Mouse (Mus musculus): Measurements from ENCODE around the gene Sec31b.

Gene Sec31b

GRCm38 (mm10) chr19:44475268-44475667 is 70.4 kb downstream of the Sec31b start:
- DNase-seq (ENCODE audit: low spot score) = no peak

GRCm38 (mm10) chr19:44474158-44474557 is 71.5 kb downstream of the Sec31b start:
- DNase-seq (ENCODE audit: low spot score) = peak; percentile 47

Data from left cerebral cortex, adult 11 months (tissue).